Mouse (Mus musculus) liver, embryonic 15.5 days (tissue): ENCODE measurements at regions not wholly inside any gene's neighbourhood (a gene's known extent, or its start where the extent isn't known, plus 50 kb on each side); places are given as distances from the start of the nearest gene placed in this dataset.

Experiments
- ATAC-seq: fragments of 200-750 bp; cut with Nextera tagmentation; 2 replicates; pipeline ENCODE4 v1.8.0; 2017; ENCODE audit warnings: moderate number of reproducible peaks, mild to moderate bottlenecking, moderate library complexity; ENCODE audit not compliant: insufficient read depth
- H3K27ac ChIP-seq: fragments of 300-500 bp; sonication (generic); replicated peaks from 2 replicates; pipeline ENCODE4 v1.5.1; 2015; ENCODE audit warnings: mild to moderate bottlenecking, inconsistent platforms
- H3K27me3 ChIP-seq: fragments of 300-500 bp; sonication (generic); 2 replicates; pipeline ENCODE4 v1.6.1; 2015; ENCODE audit warnings: mild to moderate bottlenecking, inconsistent platforms
- H3K36me3 ChIP-seq: fragments of 300-500 bp; sonication (generic); replicated peaks from 2 replicates; pipeline ENCODE4 v1.6.1; 2015; ENCODE audit warnings: moderate library complexity, mild to moderate bottlenecking, inconsistent platforms
- H3K4me1 ChIP-seq: fragments of 300-500 bp; sonication (generic); replicated peaks from 2 replicates; pipeline ENCODE4 v1.6.1; 2015; ENCODE audit warnings: inconsistent platforms
- H3K4me2 ChIP-seq: fragments of 300-500 bp; sonication (generic); 2 replicates; pipeline ENCODE4 v1.6.1; 2015; ENCODE audit warnings: moderate library complexity, mild to moderate bottlenecking, inconsistent platforms
- H3K4me3 ChIP-seq: fragments of 300-500 bp; sonication (generic); replicated peaks from 2 replicates; pipeline ENCODE4 v1.5.1; 2015; ENCODE audit warnings: mild to moderate bottlenecking, inconsistent platforms
- H3K9ac ChIP-seq: fragments of 300-500 bp; sonication (generic); 2 replicates; pipeline ENCODE4 v1.6.1; 2015; ENCODE audit warnings: moderate library complexity, mild to moderate bottlenecking, inconsistent platforms
- H3K9me3 ChIP-seq: fragments of 300-500 bp; sonication (generic); replicated peaks from 2 replicates; pipeline ENCODE4 v1.6.1; 2016; ENCODE audit warnings: inconsistent platforms
- WGBS: fragments of 180-500 bp; shearing (Covaris S2); methylation state at CpG from one replicate; pipeline ENCODE4 v1.1.7; 2015; ENCODE audit warnings: mixed read lengths; ENCODE audit not compliant: insufficient replicate concordance; 5-methylcytosine and 5-hydroxymethylcytosine counted together

DNA sequence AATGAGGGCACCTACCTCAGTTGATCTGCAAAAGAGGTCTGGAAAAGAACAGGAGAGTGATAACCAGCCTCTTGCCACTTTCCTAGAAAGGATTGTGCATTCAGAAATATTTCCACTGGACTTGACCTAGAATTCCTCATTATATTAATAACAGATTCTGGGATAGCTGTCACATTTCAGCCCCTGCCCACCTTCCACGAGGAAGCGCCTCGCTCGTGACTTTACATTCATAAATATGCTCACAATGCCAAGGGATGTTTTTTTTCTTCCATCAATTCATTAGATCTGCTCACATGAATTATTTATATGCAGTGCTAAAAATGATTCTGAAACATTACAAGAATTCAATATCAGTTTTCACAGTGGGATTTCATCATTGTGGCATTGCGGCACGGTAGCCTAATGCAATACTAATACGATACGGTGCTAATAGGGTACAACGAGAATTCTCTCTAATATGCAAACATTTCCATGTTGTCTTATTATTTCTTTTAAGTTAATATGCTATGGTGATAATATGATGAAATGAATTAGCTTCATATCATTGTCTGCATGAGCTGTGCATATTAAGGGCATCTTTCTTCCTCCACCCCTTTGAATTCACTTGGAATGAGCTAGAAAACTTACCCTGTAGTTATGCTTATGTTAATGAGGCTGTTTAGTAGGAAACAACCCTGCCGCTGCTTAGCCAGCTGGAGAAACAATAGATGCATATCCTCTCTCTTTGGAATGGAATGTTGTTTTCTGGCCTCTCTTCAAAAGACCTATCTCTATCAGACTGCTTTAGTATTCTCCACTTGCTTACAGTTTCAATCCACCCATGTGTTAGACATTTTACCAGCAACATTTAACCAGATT lies 235.8 kb upstream of the Ptbp2 start:
- Histone ChIP-seq H3K4me3 (no peak overlapping the region), H3K27ac (no peak overlapping the region), H3K9ac (no peak overlapping the region), H3K27me3 (no peaks in the 10 kb centered on the region), H3K4me1 (no peaks in the 10 kb centered on the region), H3K9me3 (no peaks in the 10 kb centered on the region), H3K36me3 (no peaks in the 10 kb centered on the region), H3K4me2 (no peak overlapping the region)
- WGBS = 76% methylated on average over 10 of the region's 10 CpGs
- ATAC-seq = no peak

DNA sequence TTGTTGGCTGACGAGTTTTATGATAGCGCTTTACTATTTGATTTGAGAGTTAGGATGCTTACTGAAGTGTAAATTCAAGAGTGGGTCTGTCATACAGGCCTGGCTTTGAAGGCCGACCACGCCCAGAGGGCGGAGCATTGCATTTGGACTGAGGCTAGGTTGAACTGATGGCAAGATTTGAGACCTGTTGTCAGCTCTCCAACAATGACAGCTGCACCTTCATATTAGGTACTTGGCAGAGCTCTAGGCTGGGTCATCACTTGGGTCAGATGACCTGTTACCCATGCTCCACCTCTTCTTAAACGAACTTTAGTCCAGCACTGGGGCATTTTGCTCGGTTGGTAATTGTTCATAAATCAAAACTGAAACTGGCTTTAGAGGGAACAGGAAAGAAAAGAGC lies 231.1 kb upstream of the Ptbp2 start:
- Histone ChIP-seq H3K9me3 (no peaks in the 10 kb centered on the region), H3K27me3 (no peaks in the 10 kb centered on the region), H3K36me3 (no peaks in the 10 kb centered on the region), H3K27ac (no peak overlapping the region), H3K4me1 (no peaks in the 10 kb centered on the region), H3K4me3 (no peak overlapping the region), H3K9ac (no peak overlapping the region), H3K4me2 (no peak overlapping the region)
- WGBS = 63% methylated on average over 7 of the region's 7 CpGs
- ATAC-seq = no peak

DNA sequence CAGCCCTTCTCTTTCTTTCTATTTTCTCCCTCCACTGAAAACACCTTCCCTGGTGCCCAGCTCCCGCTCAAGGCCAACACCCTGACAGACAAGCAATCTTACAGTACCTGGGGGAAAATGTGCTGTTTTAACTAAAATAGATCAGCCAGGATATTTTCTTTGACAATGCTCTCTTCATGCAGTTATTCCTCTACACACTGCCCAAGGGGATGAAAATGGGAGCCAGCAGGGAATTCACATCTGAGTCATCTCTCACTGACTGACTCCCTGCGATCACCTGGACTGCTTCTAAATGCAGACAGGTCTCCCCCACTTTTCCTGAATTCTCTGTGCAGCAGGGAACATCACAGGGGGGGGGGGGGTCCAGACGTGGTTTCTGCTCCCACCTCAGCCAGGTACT lies 227.6 kb upstream of the Ptbp2 start:
- Histone ChIP-seq H3K4me2 (no peak overlapping the region), H3K9me3 (no peaks in the 10 kb centered on the region), H3K27ac (no peak overlapping the region), H3K4me3 (no peak overlapping the region), H3K4me1 (no peaks in the 10 kb centered on the region), H3K9ac (no peak overlapping the region), H3K27me3 (no peaks in the 10 kb centered on the region), H3K36me3 (no peaks in the 10 kb centered on the region)
- 17% methylated on average over 3 of the region's 3 CpGs for WGBS
- ATAC-seq = no peak

DNA sequence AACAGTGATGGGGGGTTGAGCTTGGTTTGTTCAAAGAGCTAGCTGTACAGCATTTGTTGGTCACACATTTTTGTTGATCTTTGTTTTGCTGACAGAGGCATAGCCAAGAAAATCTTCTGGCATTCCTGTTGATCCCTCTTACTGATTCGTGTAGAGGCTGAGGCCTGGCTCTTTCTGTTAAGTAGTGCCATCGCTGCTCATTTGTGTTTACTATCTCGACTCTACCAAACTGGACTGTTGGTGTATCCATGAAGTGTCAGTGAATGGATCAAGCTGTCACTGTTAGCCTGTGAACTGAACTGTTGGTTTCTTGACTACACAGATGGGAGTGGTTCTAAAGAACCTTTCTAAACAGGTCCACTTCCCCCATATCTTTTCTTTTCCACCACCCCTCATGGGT lies 223.8 kb upstream of the Ptbp2 start:
- no peaks in the 10 kb centered on the region for H3K9me3 ChIP-seq
- 65% methylated on average over 3 of the region's 3 CpGs for WGBS
- no peaks in the 10 kb centered on the region for H3K27me3 ChIP-seq

DNA sequence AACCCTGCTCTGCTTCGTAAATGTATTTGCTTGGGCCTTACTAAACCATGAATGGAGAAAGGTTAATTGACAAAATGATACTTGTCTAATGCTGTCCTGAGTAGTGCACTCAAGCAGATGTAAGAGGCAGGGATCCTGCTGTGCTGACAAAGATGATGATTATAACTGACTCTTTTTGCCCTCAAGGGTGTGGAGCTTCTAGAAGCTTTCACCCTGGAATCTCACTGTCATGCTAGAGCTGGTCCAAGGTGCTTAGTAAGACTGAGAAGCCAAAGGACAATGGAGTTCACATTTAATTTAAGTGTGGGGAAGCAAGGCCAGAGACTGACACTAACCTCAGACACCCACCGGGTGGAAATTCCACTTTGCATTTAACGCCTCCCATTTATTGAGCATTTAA lies 220.3 kb upstream of the Ptbp2 start:
- 66% methylated on average over 3 of the region's 3 CpGs for whole genome bisulfite sequencing
- no peak for ATAC-seq
- H3K9me3 ChIP-seq = no peaks in the 10 kb centered on the region
- H3K4me2 ChIP-seq = no peak overlapping the region
- H3K4me3 ChIP-seq = no peak overlapping the region
- H3K36me3 ChIP-seq = no peaks in the 10 kb centered on the region
- no peaks in the 10 kb centered on the region for H3K27me3 ChIP-seq
- no peak overlapping the region for H3K27ac ChIP-seq
- no peaks in the 10 kb centered on the region for H3K4me1 ChIP-seq
- H3K9ac ChIP-seq = no peak overlapping the region

More for the DNA sequence above, 223.8 kb upstream of the Ptbp2 start:
- Histone ChIP-seq H3K4me2 (no peak overlapping the region), H3K36me3 (no peaks in the 10 kb centered on the region), H3K9ac (no peak overlapping the region), H3K27ac (no peak overlapping the region), H3K4me1 (no peaks in the 10 kb centered on the region), H3K4me3 (no peak overlapping the region)
- no peak for ATAC-seq

DNA sequence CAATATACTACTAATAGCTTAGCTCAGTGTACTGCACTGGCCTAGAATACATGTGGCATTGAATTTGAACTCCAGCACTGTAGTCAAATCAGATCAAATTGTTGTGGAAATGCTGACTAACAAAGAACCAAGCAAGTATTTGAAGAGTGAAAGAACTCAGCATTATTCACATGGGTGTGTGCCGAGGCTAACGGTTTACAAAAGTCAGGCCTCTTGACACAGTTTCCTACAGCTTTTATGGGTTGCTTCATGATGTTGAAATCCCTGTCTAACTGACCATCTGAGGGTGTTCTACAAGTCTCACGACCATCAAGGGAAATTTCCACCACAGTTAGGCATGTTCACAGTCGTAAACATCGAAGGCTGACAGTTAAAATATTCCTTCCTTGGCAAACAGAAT lies 216.0 kb upstream of the Ptbp2 start:
- Histone ChIP-seq H3K27ac (no peak overlapping the region), H3K4me2 (no peak overlapping the region), H3K9ac (no peak overlapping the region), H3K36me3 (no peaks in the 10 kb centered on the region), H3K9me3 (no peaks in the 10 kb centered on the region), H3K4me3 (no peak overlapping the region), H3K27me3 (no peaks in the 10 kb centered on the region), H3K4me1 (no peaks in the 10 kb centered on the region)
- WGBS = 55% methylated on average over 5 of the region's 5 CpGs
- ATAC-seq = no peak

DNA sequence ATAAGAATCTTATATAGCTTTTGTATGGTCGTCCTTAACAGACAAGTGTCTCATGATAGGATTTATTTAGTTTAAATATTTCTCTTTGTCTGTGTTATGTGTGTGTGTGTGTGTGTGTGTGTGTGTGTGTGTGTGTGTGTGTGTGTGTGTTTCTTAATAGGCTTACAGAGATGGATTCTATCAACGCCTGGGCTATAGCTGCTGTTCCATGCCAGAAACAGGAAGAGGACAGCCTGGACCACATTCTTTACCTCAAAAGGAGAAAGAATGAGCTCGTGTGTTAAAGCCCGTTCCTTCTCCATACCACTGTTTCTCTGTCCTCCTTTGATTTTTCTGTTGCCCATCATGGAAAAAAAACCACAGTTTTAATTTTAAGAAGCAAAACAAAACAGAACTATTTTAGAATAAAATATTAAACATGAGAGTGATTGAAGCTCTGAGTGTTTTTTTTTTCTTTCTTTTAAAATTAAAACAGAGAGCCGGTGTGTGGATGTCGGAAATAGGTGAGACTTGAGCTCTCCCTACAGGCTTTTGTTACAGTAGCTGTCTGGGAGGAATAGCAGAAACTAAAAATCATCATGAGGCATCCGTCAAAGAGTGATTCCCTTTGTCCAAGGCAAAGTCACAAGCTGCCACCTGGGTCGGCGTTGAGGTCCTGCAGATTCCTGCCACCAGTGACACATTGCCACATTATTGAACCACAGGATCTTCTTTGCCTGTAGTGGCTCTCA lies 212.2 kb upstream of the Ptbp2 start:
- Histone ChIP-seq H3K9ac (no peak overlapping the region), H3K9me3 (no peaks in the 10 kb centered on the region), H3K4me3 (no peak overlapping the region), H3K27me3 (no peaks in the 10 kb centered on the region), H3K27ac (no peak overlapping the region), H3K36me3 (no peaks in the 10 kb centered on the region), H3K4me2 (no peak overlapping the region), H3K4me1 (no peaks in the 10 kb centered on the region)
- 57% methylated on average over 9 of the region's 9 CpGs for WGBS
- no peak for ATAC-seq

DNA sequence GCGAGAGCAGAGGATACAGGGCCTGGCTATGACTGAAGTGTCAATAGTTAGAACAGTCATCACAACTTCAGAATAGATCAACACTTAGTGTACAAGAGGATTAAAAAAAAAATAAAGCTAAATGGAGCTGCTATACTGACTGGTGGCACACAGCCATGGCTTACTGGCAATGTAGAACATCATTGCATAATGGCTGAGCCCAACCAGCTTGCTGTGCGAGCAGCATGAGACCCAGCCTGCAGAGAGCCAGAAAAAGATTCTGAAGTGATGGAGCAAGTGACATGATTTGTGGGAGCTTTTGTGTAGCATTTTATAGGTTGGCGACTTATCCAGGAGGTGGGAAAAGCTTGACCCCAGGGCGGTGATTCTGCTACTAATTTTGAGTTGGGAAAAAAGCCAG lies 211.5 kb upstream of the Ptbp2 start:
- 67% methylated on average over 4 of the region's 4 CpGs for WGBS
- ATAC-seq = no peak
- no peak overlapping the region for H3K27ac ChIP-seq

DNA sequence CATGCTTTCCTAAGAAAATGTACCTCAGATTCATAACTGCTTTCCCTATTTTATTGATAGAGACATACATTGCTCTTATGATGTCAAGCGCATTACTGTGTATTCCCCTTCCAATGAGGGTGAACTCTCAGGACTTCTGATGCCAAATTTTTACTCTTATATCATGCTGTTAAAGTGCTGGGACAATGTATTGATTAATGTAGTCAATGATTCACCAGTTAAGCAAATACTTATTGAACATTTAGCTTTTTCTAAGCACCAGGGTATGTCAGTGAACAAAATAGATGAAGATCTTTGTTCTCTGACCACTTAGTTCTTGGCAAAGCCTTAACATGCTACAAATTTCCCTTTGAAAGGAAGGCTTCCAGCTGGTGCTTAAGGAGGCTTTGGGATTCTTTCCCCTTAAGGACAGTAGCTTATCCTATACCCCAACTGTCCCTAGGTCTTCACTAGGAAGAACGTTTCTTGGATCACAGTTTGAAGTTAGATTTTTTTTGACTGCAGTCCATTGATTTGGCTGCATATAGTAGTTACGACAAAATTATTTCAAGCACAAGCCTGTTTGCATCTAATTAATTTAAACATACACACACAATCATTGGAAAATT lies 203.1 kb upstream of the Ptbp2 start:
- Histone ChIP-seq H3K4me1 (no peaks in the 10 kb centered on the region), H3K9ac (no peak overlapping the region), H3K4me2 (no peak overlapping the region), H3K36me3 (no peaks in the 10 kb centered on the region), H3K9me3 (no peaks in the 10 kb centered on the region), H3K27me3 (no peaks in the 10 kb centered on the region), H3K4me3 (no peak overlapping the region), H3K27ac (no peak overlapping the region)
- WGBS = 55% methylated on average over 3 of the region's 3 CpGs
- no peak for ATAC-seq

More for the DNA sequence above, 211.5 kb upstream of the Ptbp2 start:
- H3K4me1 ChIP-seq = no peaks in the 10 kb centered on the region
- no peak overlapping the region for H3K4me2 ChIP-seq
- H3K9me3 ChIP-seq = no peaks in the 10 kb centered on the region
- no peaks in the 10 kb centered on the region for H3K36me3 ChIP-seq
- no peak overlapping the region for H3K9ac ChIP-seq
- no peaks in the 10 kb centered on the region for H3K27me3 ChIP-seq
- H3K4me3 ChIP-seq = no peak overlapping the region

DNA sequence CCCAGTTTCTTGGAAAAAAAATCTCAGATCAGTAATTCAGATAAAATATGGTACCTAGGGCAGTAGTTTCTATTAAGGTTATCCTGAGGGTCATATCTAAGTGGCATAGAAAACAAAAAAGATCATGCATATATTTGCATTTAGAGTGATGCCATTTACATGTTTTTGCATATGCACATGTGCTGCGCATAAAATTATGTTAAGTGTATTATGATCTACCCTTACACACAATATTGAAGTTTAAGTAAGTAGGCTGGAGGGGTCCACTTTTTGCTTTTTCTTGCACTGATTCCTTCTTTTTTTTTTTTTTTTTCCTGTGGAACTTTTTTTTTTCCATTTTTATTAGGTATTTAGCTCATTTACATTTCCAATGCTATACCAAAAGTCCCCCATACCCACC lies 193.1 kb upstream of the Ptbp2 start:
- no peaks in the 10 kb centered on the region for H3K9me3 ChIP-seq
- ATAC-seq = no peak
- no peak overlapping the region for H3K27ac ChIP-seq
- H3K36me3 ChIP-seq = no peaks in the 10 kb centered on the region
- H3K4me3 ChIP-seq = no peak overlapping the region
- no peaks in the 10 kb centered on the region for H3K4me1 ChIP-seq
- H3K9ac ChIP-seq = no peak overlapping the region
- no peaks in the 10 kb centered on the region for H3K27me3 ChIP-seq
- H3K4me2 ChIP-seq = no peak overlapping the region
- WGBS = 92% methylated on average over 1 of the region's 1 CpGs

DNA sequence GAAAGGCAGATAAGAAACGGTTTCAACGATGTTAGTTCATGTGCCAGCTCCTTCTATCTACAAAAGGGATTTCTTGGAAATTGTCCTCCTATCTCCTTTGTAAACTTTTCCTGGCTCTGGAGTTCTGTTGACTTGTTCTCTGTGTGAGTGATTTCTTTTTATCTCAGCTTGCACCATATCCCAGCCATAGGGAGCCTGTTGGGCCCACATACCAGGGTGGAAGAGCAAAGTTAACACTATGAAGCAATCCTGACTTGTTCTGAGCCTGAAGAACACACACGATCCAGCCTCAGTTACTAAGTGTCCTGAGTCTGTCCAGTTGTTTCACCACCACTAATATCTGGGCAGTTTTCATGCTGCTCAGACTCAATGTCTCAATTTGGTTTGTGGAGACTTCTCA lies 192.1 kb upstream of the Ptbp2 start:
- ATAC-seq = no peak; the same call in 1 of the 2 replicates
- H3K9me3 ChIP-seq = no peaks in the 10 kb centered on the region
- no peak overlapping the region for H3K4me2 ChIP-seq
- H3K9ac ChIP-seq = no peak overlapping the region
- H3K4me3 ChIP-seq = no peak overlapping the region
- no peak overlapping the region for H3K27ac ChIP-seq
- H3K36me3 ChIP-seq = no peaks in the 10 kb centered on the region
- no peaks in the 10 kb centered on the region for H3K27me3 ChIP-seq
- 55% methylated on average over 3 of the region's 3 CpGs for WGBS
- no peaks in the 10 kb centered on the region for H3K4me1 ChIP-seq
